Mouse (Mus musculus) cerebellum, adult 9-10 months (tissue): ENCODE data around the gene Ttll5.

Source experiments
- DNase-seq: peaks from one replicate; pipeline ENCODE4 v3.0.0; 2022

The Ttll5 gene

DNA sequence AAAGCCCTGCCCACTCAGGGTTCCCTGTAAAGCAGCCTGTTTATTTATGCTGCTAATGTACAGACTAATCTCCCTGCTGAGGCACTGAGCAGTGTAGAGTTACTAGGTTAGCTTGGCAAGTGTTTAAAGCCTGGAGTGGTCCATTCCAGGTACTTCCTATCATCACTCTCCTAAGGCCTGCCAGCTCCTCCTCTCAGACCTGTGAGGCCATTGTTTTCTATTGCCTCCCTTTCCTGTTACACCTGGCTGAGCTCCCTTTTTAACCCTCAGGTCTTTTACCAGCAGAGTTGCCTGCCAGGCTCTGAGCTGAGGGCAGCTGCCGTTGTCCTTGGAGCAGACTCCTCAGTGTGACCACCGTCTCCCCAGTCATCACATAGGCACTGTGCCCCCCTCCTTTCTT lies 146.3 kb downstream of the Ttll5 start:
- peak; percentile 80 for DNase-seq

DNA sequence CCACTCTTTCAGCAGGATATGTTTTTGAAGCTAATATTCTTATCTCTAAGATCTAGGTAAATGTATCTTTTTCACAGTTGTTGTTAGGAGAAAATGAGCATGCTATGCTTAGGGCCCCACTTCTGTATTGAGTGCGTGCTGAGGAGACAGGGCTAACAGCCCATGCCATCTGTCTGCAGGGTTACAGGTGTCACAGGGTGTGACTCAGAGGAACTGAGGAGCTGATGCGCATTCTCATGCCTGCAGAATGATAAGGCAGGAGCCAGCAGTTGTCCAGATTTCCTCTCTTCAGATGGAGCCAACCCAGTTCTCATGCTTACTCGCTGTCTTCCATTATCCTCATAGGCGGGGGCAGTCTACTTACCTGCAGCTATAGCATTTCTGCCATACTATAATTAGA lies 147.2 kb downstream of the Ttll5 start:
- DNase-seq, result peak; percentile 57

DNA sequence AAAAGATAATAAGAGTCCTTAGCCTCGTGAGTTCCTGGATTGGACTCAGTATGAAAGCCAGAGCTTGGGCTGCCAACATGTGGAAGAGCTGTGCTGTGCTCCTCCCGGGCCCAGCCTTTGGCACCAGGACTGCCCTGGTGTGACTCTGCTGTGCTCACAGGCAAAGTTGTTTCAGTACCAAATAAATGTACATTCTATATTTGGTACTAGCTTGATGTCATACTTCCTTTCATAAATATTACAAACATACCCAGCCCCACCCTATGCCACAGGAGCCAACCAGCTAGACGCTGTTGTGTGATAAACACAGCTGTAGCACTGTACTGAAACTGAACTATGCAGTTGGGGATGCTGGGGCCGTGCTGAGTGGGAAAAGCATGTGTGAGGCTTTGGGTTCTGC lies 149.1 kb downstream of the Ttll5 start:
- no peak for DNase-seq

DNA sequence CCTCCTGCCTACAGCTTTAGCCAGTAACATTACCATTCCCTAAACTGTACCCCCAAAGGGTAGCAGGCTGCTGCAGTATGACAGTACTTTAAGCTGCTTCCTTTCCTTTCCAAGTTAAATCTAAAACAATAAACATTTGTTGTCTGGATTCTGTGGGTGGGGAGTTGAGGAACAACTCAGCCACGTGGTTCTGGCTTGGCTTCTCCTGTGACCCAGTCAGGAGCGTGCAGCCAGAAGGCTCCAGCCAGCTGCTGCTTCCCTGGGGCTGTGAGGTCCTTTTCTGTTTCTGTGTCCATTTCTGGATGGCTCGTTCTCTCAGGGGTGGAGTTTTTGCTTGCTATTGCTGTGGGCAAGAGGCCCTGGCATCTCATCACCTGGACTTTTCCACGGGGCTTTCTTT lies 149.6 kb downstream of the Ttll5 start:
- no peak for DNase-seq

DNA sequence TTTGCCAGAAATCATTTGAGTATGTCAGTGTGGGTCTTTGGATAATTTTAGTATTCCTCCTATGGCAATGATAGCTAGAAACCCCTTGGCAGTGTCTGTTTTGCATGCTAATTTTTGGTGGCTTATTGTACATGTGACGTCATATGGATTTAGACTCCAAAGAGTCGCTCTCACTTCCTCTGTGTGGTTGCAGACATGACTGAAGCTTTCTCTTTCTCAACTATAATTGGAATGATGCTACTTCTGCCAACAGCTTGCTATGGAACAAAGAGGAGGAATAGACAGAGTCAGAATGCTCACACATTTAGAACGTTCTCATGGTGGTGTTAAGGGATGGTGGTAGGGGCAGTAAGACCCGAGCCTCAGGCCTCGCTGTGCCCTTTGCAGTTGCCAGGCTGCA lies 155.5 kb downstream of the Ttll5 start:
- DNase-seq, result no peak

DNA sequence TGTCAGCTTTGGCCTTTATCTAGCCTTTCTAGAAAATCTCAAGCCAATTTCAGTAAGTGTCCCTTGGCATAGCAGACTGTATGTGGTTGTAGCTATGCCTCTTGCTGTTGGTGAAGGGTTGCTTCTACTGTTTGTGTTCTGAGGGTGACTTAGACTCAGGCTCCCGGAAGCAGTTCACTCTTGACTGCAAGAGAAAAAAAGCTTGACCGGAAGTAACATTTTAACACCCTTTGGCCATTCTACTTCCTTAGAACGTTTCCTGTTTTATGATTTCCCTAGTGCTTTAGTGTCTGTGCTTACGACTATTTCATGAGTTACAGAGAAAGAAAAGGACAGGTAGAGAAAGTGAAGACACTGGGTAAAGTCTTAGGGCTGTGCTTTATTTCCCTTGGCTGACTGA lies 161.1 kb downstream of the Ttll5 start:
- no peak for DNase-seq

DNA sequence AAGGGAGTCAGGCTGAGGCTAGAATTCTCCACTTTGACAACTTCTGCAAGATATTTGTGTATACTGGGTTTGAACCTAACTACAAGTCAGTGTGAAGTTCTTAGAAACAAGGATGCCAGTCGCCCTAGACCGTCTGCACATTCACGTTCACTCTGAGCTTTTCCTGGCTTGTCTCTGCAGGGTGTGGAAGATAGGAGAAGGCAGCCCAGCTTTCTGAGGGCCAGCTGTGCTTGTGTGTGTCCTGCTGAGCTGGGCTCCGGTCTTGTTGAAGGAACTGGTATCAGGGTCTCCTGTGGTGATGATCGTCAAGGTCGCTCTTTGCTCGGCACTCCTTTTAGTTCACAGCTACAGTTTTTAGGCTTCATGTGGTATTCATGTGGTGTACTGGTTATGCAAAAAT lies 161.6 kb downstream of the Ttll5 start:
- no peak for DNase-seq

DNA sequence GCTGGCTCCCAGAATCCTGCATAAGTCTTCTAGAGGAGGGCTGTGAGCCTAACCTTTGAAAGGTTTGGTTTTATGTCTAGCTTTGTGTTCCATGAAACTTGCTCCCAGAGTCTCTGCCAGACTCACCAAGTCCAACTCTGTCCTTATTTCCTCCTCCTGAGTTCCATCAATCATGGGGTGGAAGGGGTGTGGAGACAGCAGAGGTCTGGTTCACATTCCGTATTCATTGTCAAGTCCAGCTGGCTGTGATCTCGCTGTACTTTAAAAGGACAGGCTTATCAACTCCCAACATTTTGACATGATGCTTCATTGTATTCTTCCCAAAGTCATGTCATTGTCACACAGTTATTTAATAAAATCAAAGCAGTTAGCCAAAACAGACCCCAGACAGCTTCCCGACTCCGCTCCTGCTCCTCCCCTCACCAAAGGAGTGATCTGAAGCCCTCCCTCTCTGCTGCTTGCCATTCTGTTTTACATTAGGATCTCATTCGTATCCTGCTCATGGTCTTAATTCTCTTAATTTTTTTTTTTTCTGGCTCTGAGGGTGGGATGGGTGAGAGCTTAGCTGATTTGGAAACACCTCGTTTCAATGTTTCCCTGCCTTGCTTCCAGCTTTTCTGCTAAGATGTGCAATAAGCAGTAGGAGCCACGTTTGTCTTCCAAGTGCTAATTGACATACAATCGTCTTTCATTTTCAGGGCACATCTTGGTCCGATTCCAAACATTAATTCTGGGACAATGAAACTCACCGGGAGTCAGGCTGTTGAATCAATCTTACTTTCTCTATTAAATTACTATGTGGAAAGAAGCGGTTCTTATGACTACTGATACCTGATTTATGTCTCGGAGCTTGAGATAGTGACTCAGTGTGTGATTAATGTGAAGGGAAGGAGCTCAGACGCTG lies 162.3 kb downstream of the Ttll5 start:
- no peak for DNase-seq

DNA sequence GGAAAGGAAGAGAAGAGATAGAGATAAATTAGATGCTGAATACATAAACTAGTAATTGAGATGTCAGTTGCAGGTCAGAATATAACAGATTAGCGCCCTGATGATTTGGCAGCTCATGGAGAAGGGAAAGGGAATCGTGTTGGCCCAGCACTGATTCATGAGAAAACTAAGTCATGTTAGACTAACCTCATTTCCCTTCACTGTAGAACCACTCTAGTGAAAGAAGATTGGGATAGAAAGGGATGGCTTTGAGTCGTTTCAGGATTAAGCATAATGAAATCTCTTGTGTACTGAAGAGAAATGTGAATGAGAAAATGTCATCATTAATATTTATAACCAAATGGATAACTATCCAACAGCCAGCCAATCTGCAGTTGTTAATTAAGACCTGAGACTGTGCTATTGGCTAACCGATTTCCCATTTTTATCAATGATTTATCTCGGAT lies 163.0 kb downstream of the Ttll5 start:
- DNase-seq, result no peak

DNA sequence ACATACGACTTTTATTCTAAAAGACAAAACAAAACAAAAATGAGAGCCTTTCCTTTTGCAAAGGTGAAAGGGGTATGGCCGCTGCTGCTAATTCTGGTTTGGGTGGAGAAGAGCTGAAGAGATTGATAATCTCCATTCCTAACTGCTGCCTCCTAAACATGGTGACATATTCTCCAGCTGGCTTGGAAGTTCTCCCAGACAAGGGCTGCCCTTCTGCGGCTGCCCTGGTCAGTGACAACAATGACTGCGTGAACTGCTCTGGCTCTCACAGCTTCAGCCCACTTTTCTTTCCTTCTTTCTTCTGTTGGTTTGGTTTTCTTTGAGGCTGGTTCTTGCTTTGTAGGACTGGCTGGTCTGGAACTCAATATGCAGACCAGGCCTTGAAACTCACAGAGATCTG lies 163.7 kb downstream of the Ttll5 start:
- DNase-seq, result no peak

DNA sequence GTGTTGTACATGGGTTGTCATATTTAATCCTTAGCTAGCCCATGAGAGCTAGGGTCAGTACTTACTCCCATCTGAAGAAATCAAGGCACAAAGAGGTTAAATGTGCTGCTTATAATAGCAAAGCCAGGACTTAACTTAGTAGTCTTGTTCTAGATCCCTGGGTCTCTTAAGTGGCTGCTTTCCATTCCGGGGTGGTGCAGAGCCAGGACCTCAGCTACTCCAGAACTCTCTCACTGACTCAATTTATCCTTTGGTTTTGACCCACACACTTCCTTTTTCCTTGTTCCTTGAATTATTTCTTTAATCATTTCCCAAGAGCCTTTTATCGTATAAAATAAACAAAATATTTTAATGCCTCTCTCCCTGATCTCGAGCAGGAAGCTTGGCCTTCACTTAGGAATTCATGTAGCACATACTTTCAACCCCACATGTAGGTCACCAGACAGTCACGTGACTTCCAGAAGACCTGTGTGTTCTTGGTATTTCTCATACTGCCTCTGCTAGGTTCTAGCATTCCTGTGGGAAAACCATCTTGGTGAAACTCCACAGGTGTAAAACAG lies 164.4 kb downstream of the Ttll5 start:
- no peak for DNase-seq

DNA sequence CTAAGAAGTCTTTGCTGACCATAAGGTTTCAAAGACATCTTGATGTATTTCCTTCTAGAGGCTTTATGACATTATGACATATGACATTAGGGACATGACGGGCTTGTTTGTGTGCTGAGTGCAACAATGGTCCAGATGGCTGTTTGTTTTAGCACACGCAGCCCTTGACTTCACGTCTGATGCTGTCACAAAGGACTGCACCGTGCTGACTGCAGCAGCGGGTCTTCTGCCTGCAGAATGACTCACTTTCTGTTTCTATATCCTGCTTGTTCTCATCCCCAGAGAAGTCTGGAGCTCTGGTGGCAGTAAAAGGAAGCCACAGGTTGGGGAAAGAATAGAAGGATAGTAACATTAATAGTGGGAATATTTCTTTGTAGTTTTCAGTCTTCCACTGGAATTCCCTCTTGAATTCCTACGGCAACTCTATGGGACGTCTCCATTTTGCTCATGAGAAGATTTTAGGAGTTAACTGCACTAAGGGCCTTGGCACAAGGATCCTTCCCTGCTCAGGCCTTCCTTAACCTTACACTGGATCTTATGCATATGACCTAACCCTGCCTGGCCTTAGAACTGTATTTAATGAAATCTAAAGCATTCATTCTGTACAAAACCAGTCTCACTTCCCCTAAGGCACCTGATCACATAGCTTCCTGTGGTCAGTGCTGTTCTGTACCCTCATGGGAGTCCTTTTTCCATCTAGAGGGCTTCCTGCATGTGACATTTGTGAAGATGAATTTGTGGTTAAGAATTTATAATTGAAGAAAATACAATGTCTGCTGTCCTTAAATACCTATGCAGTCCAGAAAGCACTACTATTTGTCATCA lies 167.8 kb downstream of the Ttll5 start:
- DNase-seq, result no peak

DNA sequence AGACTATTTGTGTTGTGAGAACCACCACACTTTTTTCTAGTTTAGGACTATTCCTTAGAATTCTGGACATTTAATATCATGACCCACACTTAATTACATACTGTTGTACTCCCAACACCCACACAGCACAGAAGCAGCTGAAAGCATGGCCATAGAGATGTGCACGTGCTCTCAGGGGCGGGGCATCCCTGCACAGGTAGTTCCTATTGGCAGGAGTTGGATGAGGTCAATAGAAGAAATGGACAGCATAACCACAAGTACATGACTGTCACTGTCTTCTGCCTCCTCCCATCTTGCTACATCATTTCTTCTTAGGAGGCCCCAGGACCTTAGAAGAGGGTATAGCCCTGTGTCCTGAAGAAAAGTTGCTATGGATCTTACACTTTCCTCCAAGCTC lies 168.4 kb downstream of the Ttll5 start:
- DNase-seq, result no peak

DNA sequence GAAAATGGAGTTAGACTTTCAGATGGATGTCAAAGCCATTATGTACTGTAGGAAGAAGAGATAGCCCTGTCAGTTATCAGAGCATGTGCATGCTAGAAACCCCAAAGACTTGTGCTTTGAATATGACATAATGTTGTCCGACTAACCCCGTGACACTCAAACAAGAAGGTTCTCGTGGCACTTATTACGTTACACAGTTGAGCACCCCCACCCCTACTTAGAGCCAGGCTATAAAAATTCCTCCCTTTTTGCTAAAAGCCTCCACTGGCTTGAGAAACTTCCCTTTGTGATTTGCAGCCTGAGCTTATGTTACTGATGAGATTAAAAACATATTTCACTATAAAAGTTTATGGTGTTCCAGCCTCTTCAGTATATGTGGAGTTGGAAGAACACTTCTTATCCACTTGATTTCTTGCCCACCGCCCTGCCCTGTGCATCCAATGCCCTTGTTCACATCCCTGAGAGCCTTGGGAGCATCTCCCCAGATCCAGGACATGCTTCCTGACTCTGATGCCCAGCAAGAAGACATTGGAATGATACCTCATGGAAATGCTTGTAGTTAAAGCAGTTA lies 169.4 kb downstream of the Ttll5 start:
- DNase-seq, result no peak

DNA sequence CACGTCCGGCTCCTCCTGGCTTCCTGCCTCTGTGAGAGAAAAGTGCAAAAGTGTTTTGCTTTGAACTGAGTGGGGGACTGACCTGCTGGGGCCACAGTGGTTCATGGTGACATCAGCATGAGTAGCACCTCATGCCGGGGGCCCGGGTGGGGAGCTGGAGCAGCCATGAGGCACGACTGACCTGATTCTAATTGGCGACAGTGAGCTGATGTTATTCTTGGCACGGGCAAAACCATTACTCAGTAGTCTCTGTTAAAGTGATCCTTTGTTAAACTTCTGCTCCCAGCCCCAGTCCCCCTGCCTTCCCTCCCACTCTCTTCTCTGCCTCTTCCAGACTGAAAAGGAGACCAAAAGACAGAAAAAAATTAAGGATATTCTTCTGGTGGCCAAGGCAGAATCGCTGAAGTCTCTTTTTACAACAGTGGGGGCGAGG lies 176.2 kb downstream of the Ttll5 start:
- DNase-seq, result no peak

DNA sequence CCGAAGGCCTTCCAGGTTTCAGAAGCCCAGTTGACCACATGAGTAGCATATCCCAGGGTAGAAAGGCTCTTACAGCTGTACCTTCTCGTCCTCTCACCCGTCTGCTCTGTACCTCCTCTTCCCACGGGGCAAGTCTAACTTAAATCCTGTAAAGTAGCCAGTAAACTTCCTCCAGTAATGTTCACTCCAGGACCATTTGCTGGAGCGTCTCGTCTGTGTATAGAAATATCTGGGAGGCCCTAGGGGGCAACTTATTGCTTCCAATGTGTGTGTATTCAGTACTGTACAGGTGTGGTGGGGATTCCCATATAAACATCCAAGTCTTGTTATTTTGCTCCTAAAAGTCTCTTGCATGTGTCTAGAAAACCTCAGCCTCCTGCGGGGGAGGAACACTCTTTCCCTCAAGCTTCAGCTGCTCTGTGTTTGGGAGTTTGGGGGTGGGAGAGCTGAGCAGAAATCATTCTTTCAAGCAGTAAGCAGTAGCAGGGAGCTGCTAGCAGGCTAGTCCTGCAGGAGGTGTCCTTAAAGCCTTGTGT lies 176.7 kb downstream of the Ttll5 start:
- DNase-seq, result no peak

DNA sequence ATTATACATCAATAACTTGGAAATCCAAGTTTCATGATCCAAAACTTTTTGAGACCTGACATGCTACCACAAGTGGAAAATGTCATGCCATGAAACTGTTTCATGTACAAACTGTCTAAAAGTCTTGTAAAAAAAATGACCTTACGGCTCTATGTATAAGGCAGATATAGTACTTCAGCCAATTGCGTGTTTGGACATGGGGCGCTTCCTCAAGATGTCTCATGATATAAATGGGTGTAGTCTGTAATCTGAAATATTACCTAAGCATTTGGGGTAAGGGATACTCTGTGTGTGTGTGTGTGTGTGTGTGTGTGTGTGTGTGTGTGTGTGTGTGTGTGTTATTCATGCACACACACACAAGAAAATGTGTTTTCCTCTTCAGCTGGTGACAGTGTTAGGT lies 180.2 kb downstream of the Ttll5 start:
- no peak for DNase-seq

DNA sequence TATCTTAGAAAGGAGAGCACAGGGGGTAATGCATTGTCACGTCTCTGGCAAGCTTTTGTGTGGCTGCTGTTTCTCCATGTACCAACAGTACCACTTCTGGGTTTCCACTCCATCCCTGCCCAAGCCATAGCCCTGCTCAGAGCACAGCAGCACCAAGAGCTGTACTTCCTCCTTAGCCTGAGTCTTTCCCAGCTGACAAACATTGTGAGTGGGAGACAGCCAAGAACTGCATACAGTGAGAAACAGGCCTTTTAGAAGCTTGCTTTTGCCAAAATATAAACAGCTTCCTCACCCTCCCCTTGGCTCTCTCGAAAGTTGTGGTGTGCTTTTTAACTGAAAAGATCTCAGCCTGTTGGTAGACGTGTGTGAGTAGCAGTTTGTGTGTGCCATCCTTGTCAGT lies 182.9 kb downstream of the Ttll5 start:
- DNase-seq, result no peak

DNA sequence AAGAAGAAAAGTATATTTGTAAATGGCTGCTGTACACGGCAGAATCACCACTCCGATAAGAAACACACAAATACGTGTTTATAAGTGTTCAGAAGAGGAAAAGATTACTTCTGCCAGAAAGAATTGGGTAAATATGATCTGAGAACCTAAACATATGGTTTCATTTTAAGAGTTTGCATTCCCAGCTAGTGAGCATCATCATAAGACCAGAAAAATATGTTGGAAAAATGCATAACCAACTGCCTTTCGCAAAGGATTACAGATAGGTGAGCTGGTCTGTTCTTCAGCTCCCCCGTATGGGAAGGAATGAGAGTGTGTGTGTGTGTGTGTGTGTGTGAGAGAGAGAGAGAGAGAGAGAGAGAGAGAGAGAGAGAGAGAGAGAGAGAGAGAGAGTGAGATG lies 186.2 kb downstream of the Ttll5 start:
- DNase-seq, result no peak

DNA sequence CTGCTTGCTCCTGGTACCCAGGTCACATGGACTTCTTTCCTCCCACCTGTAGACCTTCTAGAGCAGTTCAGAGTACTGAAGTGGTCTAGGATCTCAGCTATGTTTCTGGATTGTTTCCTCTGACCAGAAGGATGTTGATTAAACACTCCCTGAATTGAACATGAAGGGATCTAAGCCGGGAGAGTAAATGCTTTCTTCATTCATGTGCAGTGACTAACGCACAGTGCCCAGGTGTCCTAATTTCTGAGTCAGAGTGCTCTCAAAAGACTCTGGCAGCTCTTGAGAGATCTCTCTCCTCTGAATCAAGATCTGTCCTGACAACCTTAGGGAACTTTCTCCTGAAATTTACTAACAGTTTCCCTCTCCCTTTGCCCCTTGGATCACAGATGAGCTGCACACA lies 187.7 kb downstream of the Ttll5 start:
- no peak for DNase-seq

DNA sequence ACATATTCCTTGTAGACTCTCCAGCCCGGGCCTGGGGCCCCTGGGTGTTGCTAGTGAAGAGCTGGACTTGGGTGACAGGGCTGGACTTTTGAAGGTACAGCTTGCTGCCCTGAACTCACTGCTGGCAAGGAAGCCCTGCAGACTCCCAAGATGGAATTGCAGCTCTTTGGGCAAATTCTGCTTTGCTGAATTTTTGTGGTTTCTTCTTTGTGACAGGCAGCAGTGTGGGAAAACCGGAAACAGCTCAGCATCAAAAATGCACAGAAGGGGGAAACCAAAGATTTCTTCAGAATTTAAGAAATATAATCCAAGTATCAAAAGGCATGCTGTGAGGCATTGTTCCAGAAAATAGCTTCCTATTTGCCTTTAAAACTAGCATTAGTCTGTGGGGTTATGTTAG lies 189.7 kb downstream of the Ttll5 start:
- DNase-seq, result no peak

DNA sequence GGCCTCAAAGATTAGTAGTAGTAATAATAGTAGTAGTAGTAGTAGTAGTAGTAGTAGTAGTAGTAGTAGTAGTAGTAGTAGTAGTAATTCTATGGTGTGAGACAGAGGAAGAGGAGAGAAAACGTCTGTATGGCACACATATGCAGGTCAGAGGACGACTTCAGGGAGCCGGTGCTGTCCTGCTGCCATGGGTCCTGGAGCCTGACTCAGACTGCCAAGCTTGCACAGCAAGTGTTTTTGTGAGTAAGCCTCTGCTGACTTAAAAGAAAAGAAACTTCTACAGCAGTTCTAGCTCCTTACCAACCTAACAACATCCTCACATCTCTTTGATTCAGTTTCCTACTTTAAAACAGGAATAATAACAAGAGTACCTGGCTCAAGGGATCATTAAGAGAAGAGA lies 190.2 kb downstream of the Ttll5 start:
- no peak for DNase-seq

DNA sequence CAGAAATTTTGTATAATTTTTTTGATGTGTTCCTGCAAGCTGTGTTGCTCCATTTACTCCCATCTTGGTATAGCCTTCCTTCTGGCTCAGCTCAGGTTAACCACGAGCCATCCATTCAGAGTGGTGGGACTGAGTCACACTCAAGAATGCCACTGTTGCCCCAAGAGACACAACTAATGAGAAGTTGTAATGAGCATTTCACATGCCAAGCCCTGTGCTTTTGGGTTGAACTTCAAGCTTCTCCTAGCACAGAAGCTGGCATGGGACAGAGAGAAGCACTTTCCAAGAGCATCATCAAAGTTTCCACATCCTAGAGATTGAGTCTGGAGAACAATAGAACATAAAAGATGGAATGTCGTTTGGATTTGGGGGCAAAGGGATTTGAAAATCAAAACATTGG lies 190.7 kb downstream of the Ttll5 start:
- no peak for DNase-seq
